Mouse (Mus musculus): ENCODE data around the gene Scamp2.

GRCm38 (mm10) chr9:57597265-57597664 lies 36.5 kb downstream of the Scamp2 start:
- TF ChIP-seq CTCF (conservative IDR thresholded peaks at IDR 0.05; ENCODE audit: insufficient read depth, insufficient read length, low read depth, low read length), result no peak
- TF ChIP-seq POLR2A (IDR thresholded peaks at IDR 0.05; ENCODE audit: low read depth, low read length), result no peak
